Mouse (Mus musculus) kidney, embryonic 14.5 days (tissue): ENCODE results near the gene Olfr67. TPM values are rescaled to one million over a fixed set of nuclear protein-coding genes. Genes with fewer than 3 reads are reported as not detected.
"Not testable (repeated sequence)": the region's sequence is repeated elsewhere in the genome, so short reads cannot be mapped to it uniquely, and the experiment has no call there.

Source experiments
- ATAC-seq: fragments of 200-750 bp; cut with Nextera tagmentation; 2 replicates; pipeline ENCODE4 v1.8.0; 2017; ENCODE audit warnings: moderate number of reproducible peaks, mild to moderate bottlenecking, moderate TSS enrichment, moderate library complexity; ENCODE audit not compliant: low FRiP score, low TSS enrichment
- H3K27ac ChIP-seq: fragments of 300-500 bp; sonication (generic); 2 replicates; pipeline ENCODE4 v1.5.1; 2014; ENCODE audit warnings: low read depth, mild to moderate bottlenecking, low read length, moderate library complexity, mixed read lengths
- H3K27me3 ChIP-seq: fragments of 300-500 bp; sonication (generic); 2 replicates; pipeline ENCODE4 v1.6.1; 2014; ENCODE audit warnings: mild to moderate bottlenecking, low read length; ENCODE audit not compliant: control insufficient read depth, insufficient read depth
- H3K36me3 ChIP-seq: fragments of 300-500 bp; sonication (generic); 2 replicates; pipeline ENCODE4 v1.6.1; 2014; ENCODE audit warnings: low read length, mixed read lengths; ENCODE audit not compliant: control insufficient read depth, insufficient read depth
- H3K4me1 ChIP-seq: fragments of 300-500 bp; sonication (generic); 2 replicates; pipeline ENCODE4 v1.6.1; 2014; ENCODE audit warnings: low read length, mixed read lengths; ENCODE audit not compliant: control insufficient read depth, insufficient read depth
- H3K4me2 ChIP-seq: fragments of 300-500 bp; sonication (generic); replicated peaks from 2 replicates; pipeline ENCODE4 v1.6.1; 2014; ENCODE audit warnings: low read depth, mild to moderate bottlenecking, low read length
- H3K4me3 ChIP-seq: fragments of 300-500 bp; sonication (generic); 2 replicates; pipeline ENCODE4 v1.5.1; 2014; ENCODE audit warnings: mild to moderate bottlenecking, low read length
- H3K9ac ChIP-seq: fragments of 300-500 bp; sonication (generic); 2 replicates; pipeline ENCODE4 v1.6.1; 2014; ENCODE audit warnings: low read depth, mild to moderate bottlenecking, low read length, moderate library complexity
- H3K9me3 ChIP-seq: fragments of 300-500 bp; sonication (generic); 2 replicates; pipeline ENCODE4 v1.6.1; 2016; ENCODE audit warnings: low read length; ENCODE audit not compliant: control insufficient read depth
- WGBS: fragments of 180-500 bp; shearing (Covaris S2); extraction: QIAGEN DNeasy Blood & Tissue Kit; methylation state at CpG from one replicate; pipeline ENCODE4 v1.1.7; 2014; 5-methylcytosine and 5-hydroxymethylcytosine counted together
- polyA plus RNA-seq: library from polyadenylated mRNA; unstranded; fragments of >200 nt; fragmentation: Nextera tagmentation; extraction: Ambion mirVana; gene quantifications from 2 replicates; pipeline ENCODE4 v1.2.1, GENCODE M21; 2014

Olfr67 gene
- polyA plus RNA-seq, 1 experiment from 2014 or later, result not detected

DNA sequence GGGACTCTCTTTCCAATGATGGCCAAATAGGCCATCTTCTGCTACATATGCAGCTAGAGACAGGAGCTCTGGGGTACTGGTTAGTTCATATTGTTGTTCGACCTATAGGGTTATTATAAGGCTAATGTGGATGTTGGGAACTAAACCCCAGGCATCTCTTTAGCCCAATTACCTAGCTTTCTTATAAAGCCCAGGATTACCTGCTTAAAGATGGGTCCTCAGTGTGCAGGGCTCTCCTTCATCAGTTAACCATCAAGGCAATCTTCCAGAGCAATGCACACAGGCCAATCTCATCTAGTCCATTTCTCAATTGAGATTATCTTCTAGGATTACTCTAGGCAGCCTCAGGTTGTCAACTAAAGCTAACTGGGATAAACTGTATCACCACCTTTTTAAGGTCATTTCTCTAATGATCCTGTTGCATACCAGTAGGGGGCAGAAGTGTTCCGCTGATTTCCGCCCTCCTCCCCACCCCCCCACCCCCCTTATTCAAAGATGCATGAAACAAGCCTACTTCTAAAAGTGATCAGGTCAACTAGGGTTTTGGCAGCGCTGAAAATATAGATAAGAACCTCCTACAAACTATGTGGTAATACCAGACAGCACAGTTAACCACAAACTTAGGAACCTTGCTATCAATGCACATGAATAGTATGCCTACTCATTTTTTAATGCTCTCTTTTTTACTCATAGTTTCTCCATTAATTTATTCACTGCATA, 1.2 kb upstream of the Olfr67 start:
- 29% methylated on average over 4 of the region's 4 CpGs for WGBS
- H3K4me2 ChIP-seq, result no peak overlapping the region
- no peaks in the 10 kb centered on the region for H3K27me3 ChIP-seq
- no peak overlapping the region for H3K9ac ChIP-seq
- H3K36me3 ChIP-seq, result no peaks in the 10 kb centered on the region
- no peak overlapping the region for H3K4me3 ChIP-seq
- H3K9me3 ChIP-seq, result no peaks in the 10 kb centered on the region
- no peak for ATAC-seq
- no peaks in the 10 kb centered on the region for H3K4me1 ChIP-seq
- no peak overlapping the region for H3K27ac ChIP-seq

DNA sequence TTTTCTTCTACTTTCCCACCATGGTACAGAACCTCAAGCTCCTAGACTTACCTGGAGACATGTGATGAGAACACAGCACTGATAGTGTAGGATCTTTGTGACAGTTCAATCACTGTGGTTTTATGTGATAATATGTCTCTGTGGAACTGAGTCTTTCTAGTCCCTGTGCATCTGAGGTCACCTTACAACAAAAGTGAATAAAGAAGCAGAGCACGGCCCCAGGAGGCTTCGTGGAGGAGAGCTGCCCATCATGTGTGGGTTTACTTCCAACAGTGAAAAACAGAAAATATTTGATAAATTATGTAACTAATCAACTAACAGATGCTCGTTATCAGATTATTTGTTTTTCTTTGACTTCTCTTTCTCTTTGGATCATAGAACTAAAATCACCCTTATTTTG, 12.0 kb downstream of the Olfr67 start, which contains the start of gene Olfr68:
Gene Olfr68 (minus strand): TSS at position 101 of the 400 bp plus-strand sequence.
- Histone ChIP-seq H3K27ac (no peak within 1 kb of the TSS), H3K9ac (no peak within 1 kb of the TSS), H3K4me1 (no peaks in the 10 kb centered on the region), H3K27me3 (no peaks in the 10 kb centered on the region), H3K36me3 (no peaks in the 10 kb centered on the region), H3K4me3 (no peak within 1 kb of the TSS), H3K9me3 (no peaks in the 10 kb centered on the region), H3K4me2 (no peak within 1 kb of the TSS)
- 78% methylated on average over 3 of the region's 3 CpGs for WGBS
- no peak for ATAC-seq

GRCm38 (mm10) chr7:103777652-103778051, 14.0 kb downstream of the Olfr67 start:
- WGBS, result 76% methylated on average over 4 of the region's 4 CpGs
- not testable (repeated sequence) for H3K4me3 ChIP-seq, H3K4me2 ChIP-seq, H3K9ac ChIP-seq, H3K9me3 ChIP-seq, H3K36me3 ChIP-seq, H3K27me3 ChIP-seq, H3K27ac ChIP-seq, ATAC-seq, H3K4me1 ChIP-seq

GRCm38 (mm10) chr7:103771494-103771893, 20.1 kb downstream of the Olfr67 start, which contains the start of gene Olfr69:
TSS of gene Olfr69 (minus strand) at chr7:103771594.
- H3K4me1 ChIP-seq, result no peaks in the 10 kb centered on the region
- H3K9ac ChIP-seq, result no peak within 1 kb of the TSS
- no peaks in the 10 kb centered on the region for H3K27me3 ChIP-seq
- no peak within 1 kb of the TSS for H3K27ac ChIP-seq
- H3K36me3 ChIP-seq, result no peaks in the 10 kb centered on the region
- no peak for ATAC-seq
- H3K9me3 ChIP-seq, result no peaks in the 10 kb centered on the region
- H3K4me2 ChIP-seq, result no peak within 1 kb of the TSS
- WGBS, result 86% methylated on average over 2 of the region's 2 CpGs
- no peak within 1 kb of the TSS for H3K4me3 ChIP-seq

DNA sequence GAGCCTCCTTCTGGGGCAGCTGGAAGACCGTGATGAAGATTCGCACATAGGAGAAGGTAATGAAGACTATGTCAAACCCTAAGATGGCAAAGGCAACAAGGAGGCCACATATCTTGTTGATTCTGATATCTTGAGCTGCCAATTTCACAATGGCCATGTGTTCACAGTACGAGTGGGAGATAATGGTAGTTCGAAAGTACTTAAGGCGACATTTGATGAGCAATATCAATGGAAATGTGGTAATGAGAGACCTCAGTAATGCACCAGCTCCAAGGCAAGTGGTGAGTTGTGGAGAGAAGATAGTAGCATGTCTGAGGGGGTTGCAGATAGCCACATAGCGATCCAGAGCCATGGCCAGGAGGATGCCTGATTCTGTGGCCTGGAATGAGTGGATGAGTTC, 23.9 kb downstream of the Olfr67 start:
- not testable (repeated sequence) for H3K27me3 ChIP-seq, H3K9ac ChIP-seq, H3K4me1 ChIP-seq, H3K4me2 ChIP-seq, ATAC-seq, H3K4me3 ChIP-seq, H3K27ac ChIP-seq, H3K9me3 ChIP-seq, H3K36me3 ChIP-seq
- WGBS, result 87% methylated on average over 5 of the region's 6 CpGs

DNA sequence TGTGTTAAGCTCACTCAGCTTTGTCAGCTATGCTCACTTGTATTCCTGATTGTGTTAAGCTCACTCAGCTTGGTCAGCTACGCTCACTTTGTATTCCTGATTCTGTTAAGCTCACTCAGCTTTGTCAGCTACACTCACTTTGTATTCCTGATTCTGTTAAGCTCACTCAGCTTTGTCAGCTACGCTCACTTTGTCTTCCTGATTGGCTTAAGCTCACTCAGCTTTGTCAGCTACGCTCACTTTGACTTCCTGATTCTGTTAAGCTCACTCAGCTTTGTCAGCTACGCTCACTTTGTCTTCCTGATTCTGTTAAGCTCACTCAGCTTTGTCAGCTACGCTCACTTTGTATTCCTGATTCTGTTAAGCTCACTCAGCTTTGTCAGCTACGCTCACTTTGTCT, 29.4 kb downstream of the Olfr67 start:
- H3K4me2 ChIP-seq, H3K4me1 ChIP-seq, H3K27me3 ChIP-seq, H3K36me3 ChIP-seq, H3K27ac ChIP-seq, H3K9ac ChIP-seq, H3K4me3 ChIP-seq, ATAC-seq, H3K9me3 ChIP-seq: not testable (repeated sequence)
- WGBS, result 92% methylated on average over 6 of the region's 6 CpGs

DNA sequence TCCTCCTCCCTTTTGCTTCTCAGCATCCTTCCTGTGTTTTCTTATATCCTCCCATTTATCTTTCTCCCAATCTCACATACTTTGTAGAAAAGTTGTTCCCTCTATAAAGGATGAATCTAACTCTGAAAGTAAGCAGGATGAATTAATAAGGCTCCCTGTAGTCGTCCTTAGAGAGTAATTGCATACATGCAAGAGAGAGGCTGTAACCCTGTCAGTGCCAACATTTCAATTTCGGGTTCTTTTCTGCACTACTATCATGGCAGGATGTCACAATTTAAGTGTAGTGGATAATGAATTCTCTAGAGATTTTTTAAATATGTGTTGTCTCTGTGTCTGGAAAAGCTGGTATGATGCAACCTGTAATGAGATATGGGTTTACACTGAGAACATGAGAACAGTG, 34.4 kb downstream of the Olfr67 start, which contains the start of gene Olfr630:
Gene Olfr630 (minus strand): TSS at position 101 of the 400 bp plus-strand sequence.
- Histone ChIP-seq H3K27me3 (no peaks in the 10 kb centered on the region), H3K9ac (no peak within 1 kb of the TSS), H3K4me2 (no peak within 1 kb of the TSS), H3K4me1 (no peaks in the 10 kb centered on the region), H3K27ac (no peak within 1 kb of the TSS), H3K36me3 (no peaks in the 10 kb centered on the region), H3K9me3 (no peaks in the 10 kb centered on the region), H3K4me3 (no peak within 1 kb of the TSS)
- ATAC-seq, result no peak
- WGBS, result 46% methylated on average over 2 of the region's 2 CpGs

- Histone ChIP-seq H3K9me3 (no peaks in the 10 kb centered on the region), H3K4me1 (no peaks in the 10 kb centered on the region), H3K9ac (no peak within 1 kb of the TSS), H3K27me3 (no peaks in the 10 kb centered on the region), H3K27ac (no peak within 1 kb of the TSS), H3K4me2 (no peak within 1 kb of the TSS), H3K36me3 (no peaks in the 10 kb centered on the region), H3K4me3 (no peak within 1 kb of the TSS)
- 79% methylated on average over 2 of the region's 2 CpGs for WGBS
- ATAC-seq, result no peak
Measured at GRCm38 (mm10) chr7:103744843-103745242, 46.8 kb downstream of the Olfr67 start, which contains the start of gene Olfr629. TSS of gene Olfr629 (minus strand) at chr7:103744943.
